Mouse (Mus musculus): ENCODE data around the gene Rims3. TPM values are rescaled to one million over a fixed set of nuclear protein-coding genes. Genes with fewer than 3 reads are reported as not detected.
A peak's percentile ranks its signal among the peaks of the same experiment; 100 is the strongest.

Gene Rims3
- total RNA-seq, 2 experiments from 2014 or later: 0.12 to 0.22 TPM

GRCm38 (mm10) chr4:120924554-120925299 is 70.1 kb downstream of the Rims3 start, which contains the start of gene Exo5:
Gene Exo5, minus strand, starts transcription at chr4:120925017.
- intact Hi-C loops (cut with DNase I): no loop called here
- peak; percentile 89 to 94 for DNase-seq

GRCm38 (mm10) chr4:120925386-120925785 is 70.8 kb downstream of the Rims3 start:
- intact Hi-C loops (cut with DNase I): no loop called here
- peak in 1 of 2 experiments; percentile 33 for DNase-seq

GRCm38 (mm10) chr4:120928686-120929085 is 74.1 kb downstream of the Rims3 start:
- DNase-seq: no peak
- intact Hi-C loops (cut with DNase I): no loop called here

- DNase-seq: no peak
- intact Hi-C loops (cut with DNase I): no loop called here
Measured at GRCm38 (mm10) chr4:120930736-120931135, 76.1 kb downstream of the Rims3 start.

- intact Hi-C loops (cut with DNase I): no loop called here
- no peak for DNase-seq
Measured at GRCm38 (mm10) chr4:120935006-120935405, 80.4 kb downstream of the Rims3 start.

Small RNAs within 50 kb of the gene (microRNA-seq; reads per million reads assigned to microRNA genes)
- 0 reads per million in 2 experiments for gene Gm23936

Other genes with a start within 250 kb of the Rims3 start
- 10 to 100 TPM; 57.5 to 61.8 TPM for gene Cited4, start 188.2 kb upstream of the Rims3 start, total RNA-seq (2021)
- gene Kcnq4, start 106.2 kb upstream of the Rims3 start, total RNA-seq (2021): 1 to 10 TPM; 2.8 to 4.0 TPM
- gene Nfyc, start 23.2 kb upstream of the Rims3 start, total RNA-seq (2021): 10 to 100 TPM; 66.3 to 67.9 TPM
- 1 to 10 TPM; 3.6 to 3.9 TPM for gene Exo5, start 70.2 kb downstream of the Rims3 start, total RNA-seq (2021)
- gene Zfp69, start 96.9 kb downstream of the Rims3 start, total RNA-seq (2021): 1 to 10 TPM; 1.6 to 1.9 TPM
- gene Smap2, start 162.4 kb downstream of the Rims3 start, total RNA-seq (2021): 10 to 100 TPM; 33.0 to 33.1 TPM
- gene Col9a2, start 184.6 kb downstream of the Rims3 start, total RNA-seq (2021): under 1 TPM; 0.39 to 0.81 TPM
- 10 to 100 TPM; 19.9 to 22.1 TPM for gene Zmpste24, start 243.4 kb downstream of the Rims3 start, total RNA-seq (2021)